Mouse (Mus musculus) myocyte (in vitro differentiated cells): ENCODE results near the gene Reps2. TPM values are rescaled to one million over a fixed set of nuclear protein-coding genes. Genes with fewer than 3 reads are reported as not detected.

ENCODE experiments used
- H3K27me3 ChIP-seq: one replicate; pipeline ENCODE4 v1.6.1; 2011; ENCODE audit not compliant: control insufficient read depth, insufficient read depth, insufficient read length
- H3K36me3 ChIP-seq: one replicate; pipeline ENCODE4 v1.6.1; 2011; ENCODE audit not compliant: control insufficient read depth, insufficient read depth
- H3K4me2 ChIP-seq: one replicate; pipeline ENCODE4 v1.6.1; 2011; ENCODE audit warnings: low read depth, control low read depth
- H3K4me3 ChIP-seq: one replicate; pipeline ENCODE4 v1.5.1; 2011; ENCODE audit warnings: mild to moderate bottlenecking, control low read depth, moderate library complexity
- H3K79me2 ChIP-seq: one replicate; pipeline ENCODE4 v1.6.1; 2011; ENCODE audit not compliant: control insufficient read depth, insufficient read depth
- H3ac ChIP-seq: one replicate; pipeline ENCODE4 v1.6.1; 2011; ENCODE audit not compliant: control insufficient read depth, insufficient read length
- CEBPB ChIP-seq: IDR thresholded peaks from 2 replicates; pipeline ENCODE4 v1.6.1; 2011; ENCODE audit warnings: mild to moderate bottlenecking, moderate library complexity; ENCODE audit not compliant: poor library complexity, insufficient read depth, severe bottlenecking
- E2F4 ChIP-seq: IDR thresholded peaks from one replicate; pipeline ENCODE4 v1.6.1; 2011; ENCODE audit warnings: mild to moderate bottlenecking, control low read depth, moderate library complexity; ENCODE audit not compliant: insufficient read depth
- MAX ChIP-seq: IDR thresholded peaks from one replicate; pipeline ENCODE4 v1.6.1; 2011; ENCODE audit warnings: low read depth, mild to moderate bottlenecking, control low read depth
- MYOD1 ChIP-seq, 3 experiments: IDR thresholded peaks; one replicate each; pipeline ENCODE4 v1.6.1; 2011; ENCODE audit warnings: control low read depth in 2 of 3, low read depth in 2 of 3, mild to moderate bottlenecking in 2 of 3, moderate library complexity in 1 of 3; ENCODE audit not compliant: insufficient read length in 2 of 3, control insufficient read depth in 1 of 3
- MYOG ChIP-seq, 3 experiments: IDR thresholded peaks; one replicate each; pipeline ENCODE4 v1.6.1; 2011; ENCODE audit warnings: control low read depth in 2 of 3, low read depth in 2 of 3, mild to moderate bottlenecking in 2 of 3; ENCODE audit not compliant: insufficient read length in 2 of 3, control insufficient read depth in 1 of 3, insufficient read depth in 1 of 3
- POLR2A ChIP-seq: IDR thresholded peaks from one replicate; pipeline ENCODE4 v1.6.1; 2011; ENCODE audit warnings: low read depth, mild to moderate bottlenecking, control low read depth, moderate library complexity; ENCODE audit not compliant: insufficient read length
- POLR2AphosphoS2 ChIP-seq: IDR thresholded peaks from one replicate; pipeline ENCODE4 v1.6.1; 2011; ENCODE audit warnings: low read depth, control low read depth; ENCODE audit not compliant: insufficient read length
- REST ChIP-seq: IDR thresholded peaks from one replicate; pipeline ENCODE4 v1.6.1; 2011; ENCODE audit warnings: mild to moderate bottlenecking, control low read depth, moderate library complexity; ENCODE audit not compliant: insufficient read depth, insufficient read length
- SRF ChIP-seq: IDR thresholded peaks from one replicate; pipeline ENCODE4 v1.6.1; 2011; ENCODE audit warnings: low read depth; ENCODE audit not compliant: control insufficient read depth, insufficient read length
- TCF12 ChIP-seq: IDR thresholded peaks from one replicate; pipeline ENCODE4 v1.6.1; 2011; ENCODE audit warnings: mild to moderate bottlenecking, control low read depth; ENCODE audit not compliant: poor library complexity, insufficient read depth, severe bottlenecking
- TCF3 ChIP-seq: IDR thresholded peaks from one replicate; pipeline ENCODE4 v1.6.1; 2011; ENCODE audit warnings: low read depth, control low read depth; ENCODE audit not compliant: insufficient read length
- USF1 ChIP-seq: IDR thresholded peaks from one replicate; pipeline ENCODE4 v1.6.1; 2011; ENCODE audit warnings: low read depth, mild to moderate bottlenecking, control low read depth, moderate library complexity
- polyA plus RNA-seq: library from polyadenylated mRNA; unstranded; fragments of >200 nt; fragmentation: generic; extraction: Trizol; gene quantifications from one replicate; pipeline ENCODE4 v1.2.1, GENCODE M21; 2012; ENCODE audit warnings: missing spikeins

The Reps2 gene
- polyA plus RNA-seq, 1 experiment: 0.05 TPM

- H3K36me3 ChIP-seq: no peaks in the 10 kb centered on the region
- no peak overlapping the region for H3K4me2 ChIP-seq
- no peak overlapping the region for H3K4me3 ChIP-seq
- H3K27me3 ChIP-seq: no peaks in the 10 kb centered on the region
- no peaks in the 10 kb centered on the region for H3K79me2 ChIP-seq
- H3ac ChIP-seq: no peak overlapping the region
- TF ChIP-seq POLR2AphosphoS2 (no peak), MYOG (IDR thresholded peaks at IDR 0.05; ENCODE audit: control insufficient read depth in 1 of 3, insufficient read depth in 1 of 3, insufficient read length in 2 of 3, low read depth in 2 of 3) (no peak), USF1 (no peak), E2F4 (no peak), TCF12 (no peak), SRF (no peak), TCF3 (no peak)
Measured at GRCm38 (mm10) chrX:162452642-162453041, 190.8 kb downstream of the Reps2 start.

GRCm38 (mm10) chrX:162447974-162448373 lies 195.5 kb downstream of the Reps2 start:
- no peak overlapping the region for H3K4me2 ChIP-seq
- H3K27me3 ChIP-seq: no peaks in the 10 kb centered on the region
- no peaks in the 10 kb centered on the region for H3K36me3 ChIP-seq
- no peaks in the 10 kb centered on the region for H3K79me2 ChIP-seq
- no peak overlapping the region for H3ac ChIP-seq
- TF ChIP-seq TCF3: no peak
- no peak overlapping the region for H3K4me3 ChIP-seq

GRCm38 (mm10) chrX:162446678-162447318 lies 196.7 kb downstream of the Reps2 start:
- H3K36me3 ChIP-seq: no peaks in the 10 kb centered on the region
- H3ac ChIP-seq: no peak overlapping the region
- H3K4me2 ChIP-seq: no peak overlapping the region
- TF ChIP-seq MYOD1 (IDR thresholded peaks at IDR 0.05; ENCODE audit: control insufficient read depth in 1 of 3, insufficient read length in 2 of 3, low read depth in 2 of 3) (no peak), TCF3 (no peak)
- no peak overlapping the region for H3K4me3 ChIP-seq
- H3K79me2 ChIP-seq: no peaks in the 10 kb centered on the region
- no peaks in the 10 kb centered on the region for H3K27me3 ChIP-seq

- Histone ChIP-seq H3ac (no peak overlapping the region), H3K4me3 (no peak overlapping the region), H3K4me2 (no peak overlapping the region), H3K27me3 (no peaks in the 10 kb centered on the region), H3K79me2 (no peaks in the 10 kb centered on the region), H3K36me3 (no peaks in the 10 kb centered on the region)
- TF ChIP-seq MYOG (IDR thresholded peaks at IDR 0.05; ENCODE audit: control insufficient read depth in 1 of 3, insufficient read depth in 1 of 3, insufficient read length in 2 of 3, low read depth in 2 of 3) (no peak), E2F4 (no peak), MYOD1 (IDR thresholded peaks at IDR 0.05; ENCODE audit: control insufficient read depth in 1 of 3, insufficient read length in 2 of 3, low read depth in 2 of 3) (no peak), POLR2A (no peak), TCF12 (no peak), REST (no peak), USF1 (no peak), SRF (no peak), MAX (no peak)
Measured at GRCm38 (mm10) chrX:162443387-162443786, 200.1 kb downstream of the Reps2 start.

DNA sequence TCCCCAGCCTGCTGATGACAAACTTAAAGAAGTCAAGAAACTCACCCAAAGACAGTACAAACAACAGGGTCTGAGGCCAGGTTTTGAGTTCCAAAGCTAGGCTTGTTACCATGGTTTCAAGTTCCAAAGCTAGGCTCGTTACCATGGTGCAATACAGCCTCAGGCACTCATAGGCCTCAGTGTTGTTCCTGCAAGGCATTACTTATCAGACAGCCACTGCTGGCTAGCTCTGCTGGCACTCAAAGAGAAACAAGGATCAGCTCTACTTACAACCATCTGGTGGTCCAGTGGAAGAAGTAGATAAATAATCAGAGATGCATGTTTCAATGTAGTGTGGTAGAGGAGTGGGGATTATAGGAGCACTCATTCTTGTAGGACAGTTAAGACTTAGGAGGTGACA lies 200.5 kb downstream of the Reps2 start:
- TF ChIP-seq TCF12: no peak
- TF ChIP-seq TCF3: no peak
- TF ChIP-seq E2F4: no peak
- TF ChIP-seq SRF: no peak
- no peak for TF ChIP-seq USF1
- TF ChIP-seq MYOG (IDR thresholded peaks at IDR 0.05; ENCODE audit: control insufficient read depth in 1 of 3, insufficient read depth in 1 of 3, insufficient read length in 2 of 3, low read depth in 2 of 3): no peak
- TF ChIP-seq POLR2A: no peak
- no peak for TF ChIP-seq MAX
- TF ChIP-seq MYOD1 (IDR thresholded peaks at IDR 0.05; ENCODE audit: control insufficient read depth in 1 of 3, insufficient read length in 2 of 3, low read depth in 2 of 3): no peak
- no peak for TF ChIP-seq POLR2AphosphoS2
- TF ChIP-seq REST: no peak
- TF ChIP-seq CEBPB: no peak
- Histone ChIP-seq H3ac (no peak overlapping the region), H3K4me2 (no peak overlapping the region), H3K79me2 (no peaks in the 10 kb centered on the region), H3K27me3 (no peaks in the 10 kb centered on the region), H3K4me3 (no peak overlapping the region), H3K36me3 (no peaks in the 10 kb centered on the region)
